Mouse (Mus musculus) heart, adult 2 months (tissue): Measurements from ENCODE around the gene Cox10. TPM values are rescaled to one million over a fixed set of nuclear protein-coding genes. Genes with fewer than 3 reads are reported as not detected.

Source experiments
- DNase-seq, 2 experiments: peaks; one replicate each; pipeline ENCODE4 v3.0.0; 2021
- H3K27ac ChIP-seq: fragments of 200-600 bp; 2 replicates; pipeline ENCODE4 v1.8.1; 2022
- H3K27me3 ChIP-seq: fragments of 200-500 bp; 2 replicates; pipeline ENCODE4 v1.6.1; 2012; ENCODE audit warnings: mild to moderate bottlenecking, low read length, inconsistent platforms, mixed read lengths; ENCODE audit not compliant: control insufficient read depth, insufficient read depth
- H3K36me3 ChIP-seq: fragments of 200-500 bp; 2 replicates; pipeline ENCODE4 v1.6.1; 2012; ENCODE audit warnings: low read length, inconsistent platforms; ENCODE audit not compliant: control insufficient read depth, insufficient read depth
- H3K4me1 ChIP-seq: fragments of 200-500 bp; 2 replicates; pipeline ENCODE4 v1.6.1; 2011; ENCODE audit warnings: low read length; ENCODE audit not compliant: control insufficient read depth, insufficient read depth
- H3K4me3 ChIP-seq: fragments of 200-600 bp; 2 replicates; pipeline ENCODE4 v1.8.1; 2022
- H3K79me2 ChIP-seq: fragments of 200-500 bp; replicated peaks from 2 replicates; pipeline ENCODE4 v1.6.1; 2012; ENCODE audit warnings: mild to moderate bottlenecking, inconsistent platforms, low read length, moderate library complexity, mixed read lengths; ENCODE audit not compliant: control insufficient read depth, insufficient read depth
- H3K9ac ChIP-seq: fragments of 200-500 bp; 2 replicates; pipeline ENCODE4 v1.6.1; 2012; ENCODE audit warnings: low read depth, mild to moderate bottlenecking, control low read depth, inconsistent platforms, low read length, mixed read lengths
- CTCF ChIP-seq: fragments of 200-600 bp; IDR thresholded peaks from 2 replicates; pipeline ENCODE4 v1.8.1; 2022; ENCODE audit warnings: antibody characterized with exemption, mild to moderate bottlenecking, moderate library complexity
- EP300 ChIP-seq: fragments of 200-500 bp; IDR thresholded peaks from 2 replicates; pipeline ENCODE4 v1.6.1; 2011; ENCODE audit warnings: low read depth, low read length, control low read depth; ENCODE audit not compliant: insufficient read depth
- POLR2A ChIP-seq: fragments of 200-500 bp; IDR thresholded peaks from 2 replicates; pipeline ENCODE4 v1.6.1; 2011; ENCODE audit warnings: mild to moderate bottlenecking, low read depth, low read length, control low read depth; ENCODE audit not compliant: insufficient read depth
- WGBS: fragments of 180-500 bp; shearing (Covaris S2); methylation state at CpG from one replicate; pipeline ENCODE4 v1.1.7; 2018; 5-methylcytosine and 5-hydroxymethylcytosine counted together
- intact Hi-C: fragments of 180-260 bp; cut with DNase I; formaldehyde crosslinking; loops from one replicate; pipeline ENCODE4 v1.15.1; 2025
- polyA plus RNA-seq: library from polyadenylated mRNA; depleted of rRNA; stranded (reverse); fragments of >200 nt; gene quantifications from 2 replicates; pipeline ENCODE4 v1.2.3, GENCODE M21; 2012
- total RNA-seq, 2 experiments: library from RNA; stranded (reverse); gene quantifications; 2 replicates each; pipeline ENCODE4 v1.2.3; 2021

Gene Cox10
- total and polyA plus RNA-seq, 3 experiments: 52.9 to 81.0 (median 67.4) TPM

DNA sequence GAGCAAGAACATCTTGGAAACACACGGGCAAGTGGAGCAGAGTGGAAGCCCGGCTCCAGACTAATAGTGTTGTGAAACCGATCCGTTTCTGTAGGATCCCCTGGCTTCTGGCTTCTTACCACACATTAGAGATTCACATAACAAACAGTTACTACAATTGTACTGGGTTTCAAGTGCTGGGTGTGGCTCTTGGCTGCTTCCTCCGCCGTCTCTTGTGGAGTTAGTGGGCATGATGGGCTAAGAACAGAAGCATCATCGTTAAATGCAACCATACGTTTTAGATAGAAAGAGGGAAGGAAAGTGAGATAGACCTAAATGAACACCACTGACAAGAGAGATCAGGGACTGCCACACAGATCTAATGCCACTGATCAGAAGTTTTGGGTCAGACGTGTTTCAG is 35.8 kb upstream of the Cox10 start:
- no peak overlapping the region for H3K27ac ChIP-seq
- no peaks in the 10 kb centered on the region for H3K79me2 ChIP-seq
- WGBS: 68% methylated on average over 9 of the region's 9 CpGs
- DNase-seq: no peak
- no peak overlapping the region for H3K9ac ChIP-seq
- no peaks in the 10 kb centered on the region for H3K36me3 ChIP-seq
- no peak overlapping the region for H3K4me3 ChIP-seq
- intact Hi-C loops: no loop called here
- TF ChIP-seq EP300 (no peak), CTCF (no peak), POLR2A (no peak)
- H3K4me1 ChIP-seq: no peaks in the 10 kb centered on the region
- H3K27me3 ChIP-seq: no peaks in the 10 kb centered on the region

DNA sequence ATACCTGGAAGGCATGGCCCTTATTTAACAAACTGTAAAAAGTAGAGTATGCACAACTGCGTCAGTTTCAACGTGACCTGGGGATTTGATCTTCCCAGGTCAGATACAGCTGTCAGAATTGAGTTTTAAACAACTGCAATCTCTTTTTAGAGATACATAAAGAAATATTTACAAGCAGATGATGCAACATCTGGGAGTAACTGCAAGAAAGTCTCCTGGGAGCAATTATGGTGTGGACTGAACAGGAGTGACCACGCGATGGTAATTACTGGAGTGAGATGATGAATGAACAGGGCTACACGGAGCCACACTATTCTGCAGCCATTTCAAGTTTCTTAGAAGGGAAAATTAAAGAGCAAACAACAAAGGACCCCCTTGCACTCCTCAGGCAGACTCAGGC is 20.8 kb upstream of the Cox10 start:
- Histone ChIP-seq H3K9ac (no peak overlapping the region), H3K79me2 (no peaks in the 10 kb centered on the region), H3K36me3 (no peaks in the 10 kb centered on the region), H3K27me3 (no peaks in the 10 kb centered on the region), H3K4me1 (no peaks in the 10 kb centered on the region), H3K4me3 (no peak overlapping the region), H3K27ac (no peak overlapping the region)
- TF ChIP-seq POLR2A (no peak), CTCF (no peak), EP300 (no peak)
- 71% methylated on average over 5 of the region's 5 CpGs for WGBS
- intact Hi-C loops: no loop called here
- no peak for DNase-seq

DNA sequence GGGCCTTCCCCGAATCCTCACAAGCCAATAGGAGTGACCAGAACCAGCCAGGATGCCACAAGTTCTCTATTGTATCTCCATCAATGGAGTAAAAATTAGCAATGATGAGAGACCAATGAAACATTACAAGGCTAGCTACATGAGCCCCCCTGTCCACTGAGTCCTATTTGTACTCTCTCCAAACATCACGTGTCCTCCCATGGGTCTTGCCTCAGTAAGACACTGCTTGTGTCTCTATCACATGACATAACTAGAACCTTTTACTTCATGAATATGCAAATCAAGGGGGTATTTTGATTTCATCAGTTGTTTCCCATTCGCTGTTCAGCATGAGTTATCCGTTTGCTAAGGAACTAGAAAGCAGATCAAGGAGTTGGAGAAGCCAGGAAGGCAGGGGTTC is 13.8 kb upstream of the Cox10 start:
- H3K27me3 ChIP-seq: no peaks in the 10 kb centered on the region
- H3K27ac ChIP-seq: no peak overlapping the region
- DNase-seq: no peak
- no peaks in the 10 kb centered on the region for H3K79me2 ChIP-seq
- intact Hi-C loops: no loop called here
- no peak overlapping the region for H3K4me3 ChIP-seq
- H3K9ac ChIP-seq: no peak overlapping the region
- 89% methylated on average over 4 of the region's 4 CpGs for WGBS
- H3K4me1 ChIP-seq: no peaks in the 10 kb centered on the region
- no peaks in the 10 kb centered on the region for H3K36me3 ChIP-seq
- TF ChIP-seq POLR2A: no peak
- no peak for TF ChIP-seq CTCF
- no peak for TF ChIP-seq EP300

GRCm38 (mm10) chr11:64091150-64091549 is 11.9 kb upstream of the Cox10 start:
- TF ChIP-seq POLR2A: no peak
- peak; percentile 74; the same call in 1 of the 2 replicates for TF ChIP-seq EP300
- no peak for TF ChIP-seq CTCF
- no peaks in the 10 kb centered on the region for H3K4me1 ChIP-seq
- H3K79me2 ChIP-seq: no peaks in the 10 kb centered on the region
- WGBS: 59% methylated on average over 7 of the region's 7 CpGs
- no peaks in the 10 kb centered on the region for H3K36me3 ChIP-seq
- H3K4me3 ChIP-seq: no peak overlapping the region
- H3K27me3 ChIP-seq: no peaks in the 10 kb centered on the region
- intact Hi-C loops: no loop called here
- peak in 1 of 2 experiments; percentile 54 for DNase-seq
- H3K9ac ChIP-seq: peak overlapping the region; percentile 35; the same call in 1 of the 2 replicates
- H3K27ac ChIP-seq: peak overlapping the region; percentile 24

DNA sequence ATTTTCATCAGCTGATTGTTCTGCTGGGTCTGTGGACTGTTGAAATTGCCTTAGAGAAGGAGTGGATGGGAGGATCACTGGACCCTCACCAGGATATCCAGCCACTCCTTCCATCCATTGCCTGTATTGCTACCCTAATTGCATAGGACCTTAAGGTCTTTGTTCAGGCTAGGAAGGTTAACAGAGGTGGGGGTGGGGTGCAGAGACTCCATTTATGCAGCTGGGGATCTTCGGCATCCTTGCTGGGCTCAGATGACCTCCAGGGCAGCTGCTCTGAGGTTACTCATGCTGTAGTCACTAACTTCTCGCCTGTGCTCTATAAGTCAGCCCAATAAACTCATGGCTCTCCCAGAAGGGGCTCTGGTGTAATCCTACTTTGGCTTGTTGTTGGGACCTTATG is 10.4 kb upstream of the Cox10 start:
- DNase-seq: no peak
- Histone ChIP-seq H3K27ac (no peak overlapping the region), H3K27me3 (no peaks in the 10 kb centered on the region), H3K9ac (no peak overlapping the region), H3K79me2 (no peaks in the 10 kb centered on the region), H3K4me1 (no peaks in the 10 kb centered on the region), H3K4me3 (no peak overlapping the region), H3K36me3 (no peaks in the 10 kb centered on the region; the same call in 1 of the 2 replicates)
- intact Hi-C loops: no loop called here
- 84% methylated on average over 2 of the region's 2 CpGs for WGBS
- no peak for TF ChIP-seq POLR2A
- TF ChIP-seq CTCF: no peak
- no peak for TF ChIP-seq EP300

GRCm38 (mm10) chr11:64085888-64086287 is 6.6 kb upstream of the Cox10 start:
- TF ChIP-seq CTCF (no peak), EP300 (no peak), POLR2A (no peak)
- WGBS: 55% methylated on average over 5 of the region's 5 CpGs
- H3K4me3 ChIP-seq: no peak overlapping the region
- H3K36me3 ChIP-seq: peaks cover 3% of the 10 kb centered on the region; the same call in 1 of the 2 replicates
- no peak for DNase-seq
- H3K79me2 ChIP-seq: peaks cover 2% of the 10 kb centered on the region; the same call in 1 of the 2 replicates
- intact Hi-C loops: no loop called here
- H3K4me1 ChIP-seq: no peaks in the 10 kb centered on the region
- no peaks in the 10 kb centered on the region for H3K27me3 ChIP-seq
- no peak overlapping the region for H3K9ac ChIP-seq
- no peak overlapping the region for H3K27ac ChIP-seq
